Mouse (Mus musculus): ENCODE data around the gene Crabp1. TPM values are rescaled to one million over a fixed set of nuclear protein-coding genes. Genes with fewer than 3 reads are reported as not detected.

Gene Crabp1
- polyA plus RNA-seq, 1 experiment, result not detected

DNA sequence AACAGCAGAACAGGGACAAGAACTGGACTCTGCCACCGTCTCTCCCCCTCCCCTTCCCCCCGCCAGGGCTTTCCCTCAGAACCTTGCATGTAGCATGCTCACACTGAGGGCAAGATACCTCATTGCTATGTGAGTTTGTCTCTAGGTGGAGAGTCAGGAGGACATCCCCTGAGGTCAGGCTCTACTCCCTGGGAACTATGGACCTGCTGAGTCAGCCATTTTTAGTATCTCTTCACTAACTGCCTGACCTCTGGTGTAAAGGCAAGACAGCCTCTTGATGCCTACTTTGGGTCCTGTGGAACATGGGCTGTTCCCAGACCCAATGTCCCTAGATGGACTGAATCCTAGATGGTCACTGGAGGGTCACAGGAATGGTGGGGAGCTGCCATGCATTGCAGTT lies 12.9 kb upstream of the Crabp1 start:
- Histone ChIP-seq H3K27ac (replicated peaks; ENCODE audit: low read depth, low read length) (no peak overlapping the region), H3K4me3 (ENCODE audit: insufficient read depth, low read depth, low read length) (no peak overlapping the region), H3K4me1 (ENCODE audit: control insufficient read depth, insufficient read depth, insufficient read length, low read length) (no peaks in the 10 kb centered on the region)

DNA sequence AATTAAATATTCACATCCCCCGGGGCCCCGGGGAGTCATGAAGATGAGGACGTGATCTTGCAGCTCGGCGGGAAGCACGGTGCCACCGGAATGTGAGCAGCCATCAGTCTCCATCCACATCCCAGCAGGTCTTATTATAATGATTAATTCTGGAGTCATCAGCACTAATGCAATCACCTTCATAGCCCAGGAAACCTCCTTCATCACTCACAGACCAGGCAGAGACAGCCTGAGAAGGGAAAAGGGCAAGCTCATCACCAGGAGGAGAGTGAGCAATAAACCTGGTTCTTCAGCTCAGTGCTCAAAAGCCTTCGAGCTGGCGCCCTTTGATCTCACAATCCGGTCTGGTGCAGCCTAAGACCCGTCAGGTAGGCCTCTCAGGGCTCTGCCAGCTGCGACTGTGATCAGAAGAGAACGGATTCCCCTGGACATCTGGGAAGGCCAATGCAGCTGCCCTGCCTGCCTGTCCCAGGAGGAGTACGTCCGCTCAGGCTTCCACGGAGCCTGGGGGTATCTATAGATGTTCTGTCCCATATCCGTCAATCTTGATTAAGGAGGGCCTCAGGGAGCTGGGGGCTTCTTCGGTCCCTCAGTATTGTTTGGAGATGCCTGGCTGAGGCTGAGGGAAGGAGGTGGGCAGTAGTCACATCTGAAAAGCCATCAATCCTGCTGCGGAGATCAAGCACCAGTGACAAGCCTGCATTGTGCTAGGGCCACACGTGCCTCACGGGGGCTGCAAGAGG lies 12.2 kb upstream of the Crabp1 start:
- H3K27ac ChIP-seq (replicated peaks; ENCODE audit: low read depth, low read length), result no peak overlapping the region
- no peak overlapping the region for H3K4me3 ChIP-seq (ENCODE audit: insufficient read depth, low read depth, low read length)
- no peaks in the 10 kb centered on the region for H3K4me1 ChIP-seq (ENCODE audit: control insufficient read depth, insufficient read depth, insufficient read length, low read length)

DNA sequence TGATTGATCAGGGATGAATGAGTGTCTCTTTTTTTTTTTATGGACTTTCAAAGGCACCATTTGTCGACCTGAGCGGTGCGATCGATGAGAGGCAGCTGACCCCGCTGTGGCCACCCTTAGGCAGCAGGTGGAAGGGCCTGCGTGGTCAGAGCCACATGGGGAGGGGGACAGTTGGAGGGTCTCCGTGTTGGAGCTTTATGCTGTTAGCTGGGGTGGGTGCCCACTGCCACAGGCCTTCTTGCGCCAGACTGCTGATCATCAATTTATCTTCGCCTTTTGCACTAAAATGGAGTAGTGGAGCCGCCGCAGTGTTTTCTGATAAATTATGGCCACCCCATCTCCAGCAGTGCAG lies 11.6 kb upstream of the Crabp1 start:
- Histone ChIP-seq H3K4me3 (ENCODE audit: insufficient read depth, low read depth, low read length) (no peak overlapping the region), H3K4me1 (ENCODE audit: control insufficient read depth, insufficient read depth, insufficient read length, low read length) (no peaks in the 10 kb centered on the region), H3K27ac (replicated peaks; ENCODE audit: low read depth, low read length) (no peak overlapping the region)

DNA sequence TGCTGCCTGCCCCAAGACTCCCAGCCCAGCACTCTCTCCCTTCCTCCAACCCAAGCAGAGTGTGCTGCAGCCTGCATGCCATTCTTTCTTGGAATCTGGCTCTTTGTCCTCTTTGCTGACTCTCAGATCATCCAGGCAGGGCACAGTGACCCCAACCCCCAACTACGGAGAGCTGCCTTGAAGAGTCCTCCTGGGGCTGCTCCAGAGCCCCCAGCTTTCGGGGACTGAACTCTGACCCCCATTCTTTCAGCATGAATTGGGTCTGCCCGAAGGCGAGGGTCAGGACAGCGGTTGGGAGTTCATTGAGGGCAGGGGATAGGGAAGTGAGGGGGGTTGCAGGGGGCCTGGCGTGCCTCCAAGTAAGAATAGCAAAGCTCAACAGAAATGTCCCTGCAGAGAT lies 5.0 kb upstream of the Crabp1 start:
- H3K4me1 ChIP-seq (ENCODE audit: control insufficient read depth, insufficient read depth, insufficient read length, low read length), result no peaks in the 10 kb centered on the region
- H3K4me3 ChIP-seq (ENCODE audit: insufficient read depth, low read depth, low read length), result no peak overlapping the region
- no peak overlapping the region for H3K27ac ChIP-seq (replicated peaks; ENCODE audit: low read depth, low read length)

DNA sequence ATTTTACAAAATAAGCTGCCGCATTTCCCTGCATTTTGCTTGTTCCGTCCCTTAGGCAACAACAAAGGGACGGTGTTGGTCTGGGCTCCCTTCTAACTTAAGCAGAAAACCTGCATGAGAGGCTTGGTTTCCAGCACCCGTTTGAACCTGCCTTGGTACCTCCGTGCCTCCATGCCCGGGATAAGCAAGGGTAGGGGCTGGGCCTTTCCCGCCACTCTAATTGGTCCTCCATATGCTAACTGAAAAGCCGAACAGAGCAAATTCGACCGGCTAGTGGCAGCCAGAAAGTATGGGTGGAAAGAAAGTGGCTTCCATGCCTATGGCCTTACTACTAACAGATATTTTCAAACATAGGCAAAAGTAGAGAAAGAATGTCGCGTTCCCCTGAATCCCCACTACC lies 457 bp upstream of the Crabp1 start:
- no peaks in the 10 kb centered on the region for H3K4me1 ChIP-seq (ENCODE audit: control insufficient read depth, insufficient read depth, insufficient read length, low read length)
- no peak overlapping the region for H3K4me3 ChIP-seq (ENCODE audit: insufficient read depth, low read depth, low read length)
- H3K27ac ChIP-seq (replicated peaks; ENCODE audit: low read depth, low read length), result no peak overlapping the region

DNA sequence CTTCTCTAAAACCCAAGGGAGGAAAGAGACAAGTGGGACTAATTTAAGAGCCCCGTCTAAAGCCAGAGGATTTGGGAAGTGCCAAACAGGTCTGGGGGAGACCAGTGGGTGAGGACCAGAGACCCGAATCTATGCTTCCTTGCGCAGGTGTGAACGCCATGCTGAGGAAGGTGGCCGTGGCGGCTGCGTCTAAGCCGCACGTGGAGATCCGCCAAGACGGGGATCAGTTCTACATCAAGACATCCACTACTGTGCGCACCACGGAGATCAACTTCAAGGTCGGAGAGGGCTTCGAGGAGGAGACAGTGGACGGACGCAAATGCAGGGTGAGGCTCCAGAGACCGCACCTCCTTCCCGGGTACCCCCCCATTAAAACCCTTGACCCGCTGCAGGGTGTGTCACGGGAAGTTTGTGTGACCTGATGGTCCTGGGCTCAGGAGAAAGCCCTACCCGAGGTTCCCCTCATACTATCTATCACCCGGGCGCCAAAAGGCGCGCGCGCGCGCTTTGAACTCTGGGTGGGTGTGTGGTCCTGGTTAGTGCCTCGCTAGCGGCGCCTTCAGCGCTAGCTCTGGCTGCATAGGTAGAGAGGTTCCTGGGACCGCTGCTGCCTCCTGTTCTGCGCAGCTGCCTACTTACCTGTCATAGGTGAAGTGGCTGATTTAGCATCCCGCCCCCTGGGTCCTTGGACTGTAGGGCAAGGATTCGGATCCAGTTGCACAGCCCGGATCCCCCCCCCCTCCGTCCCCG lies 963 bp downstream of the Crabp1 start:
- Histone ChIP-seq H3K4me3 (ENCODE audit: insufficient read depth, low read depth, low read length) (no peak overlapping the region), H3K27ac (replicated peaks; ENCODE audit: low read depth, low read length) (no peak overlapping the region), H3K4me1 (ENCODE audit: control insufficient read depth, insufficient read depth, insufficient read length, low read length) (no peaks in the 10 kb centered on the region)

DNA sequence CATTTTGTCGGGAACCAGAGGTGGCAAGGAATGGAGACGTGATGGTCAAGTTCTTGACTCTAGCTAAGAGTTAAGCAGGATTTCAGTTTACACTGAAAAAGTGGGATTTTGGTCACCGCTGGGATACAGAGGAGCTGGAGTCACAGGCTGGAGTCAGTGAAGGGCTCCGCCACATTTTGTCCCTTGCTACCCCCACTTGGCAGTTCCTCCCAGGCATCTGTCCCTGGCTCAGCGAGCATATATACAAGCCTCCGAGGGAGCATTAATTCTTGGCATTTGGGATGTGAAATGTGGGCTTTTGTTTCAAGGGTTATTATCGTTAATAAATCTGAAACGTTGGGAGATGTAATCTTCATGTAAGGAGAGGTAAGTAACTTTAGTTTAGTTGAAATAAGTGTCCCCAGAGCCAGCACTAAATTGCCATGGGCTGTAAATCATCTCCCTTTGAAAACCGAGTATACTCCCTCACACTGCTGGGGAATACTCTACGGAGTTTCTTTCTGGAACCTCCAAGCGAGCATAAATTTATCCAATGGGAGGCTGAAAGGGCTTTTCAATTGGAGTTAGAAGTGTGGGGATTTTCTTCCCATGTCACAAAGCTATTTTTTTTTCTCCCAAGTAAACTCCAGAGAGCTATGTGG lies 5.7 kb downstream of the Crabp1 start:
- H3K4me1 ChIP-seq (ENCODE audit: control insufficient read depth, insufficient read depth, insufficient read length, low read length), result no peaks in the 10 kb centered on the region
- H3K27ac ChIP-seq (replicated peaks; ENCODE audit: low read depth, low read length), result no peak overlapping the region
- no peak overlapping the region for H3K4me3 ChIP-seq (ENCODE audit: insufficient read depth, low read depth, low read length)

DNA sequence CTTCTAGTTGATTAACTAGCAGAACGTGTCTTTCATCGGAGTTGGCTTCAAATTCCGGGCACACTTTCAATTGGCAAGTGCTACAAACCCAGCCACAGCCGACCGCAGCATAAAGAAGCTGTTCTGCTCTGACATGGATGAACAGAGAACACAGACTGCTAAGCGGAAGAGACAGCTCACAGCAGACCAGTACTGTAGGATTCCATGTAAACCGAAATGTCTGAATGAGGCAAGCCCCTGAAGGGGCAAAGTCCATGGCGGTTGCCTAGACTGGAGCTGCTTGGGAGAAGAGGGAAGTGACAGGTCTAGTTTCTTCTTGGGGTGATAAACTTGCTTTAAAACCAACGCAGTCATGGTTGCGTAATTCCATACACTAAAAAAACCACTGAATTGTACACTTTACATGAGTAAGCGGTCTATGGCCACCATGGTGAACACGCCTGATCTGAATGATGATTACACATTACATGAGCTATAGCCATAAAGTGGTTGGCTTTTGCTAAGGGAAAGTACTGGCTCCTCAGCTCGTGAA lies 12.0 kb downstream of the Crabp1 start:
- H3K27ac ChIP-seq (replicated peaks; ENCODE audit: low read depth, low read length), result no peak overlapping the region

DNA sequence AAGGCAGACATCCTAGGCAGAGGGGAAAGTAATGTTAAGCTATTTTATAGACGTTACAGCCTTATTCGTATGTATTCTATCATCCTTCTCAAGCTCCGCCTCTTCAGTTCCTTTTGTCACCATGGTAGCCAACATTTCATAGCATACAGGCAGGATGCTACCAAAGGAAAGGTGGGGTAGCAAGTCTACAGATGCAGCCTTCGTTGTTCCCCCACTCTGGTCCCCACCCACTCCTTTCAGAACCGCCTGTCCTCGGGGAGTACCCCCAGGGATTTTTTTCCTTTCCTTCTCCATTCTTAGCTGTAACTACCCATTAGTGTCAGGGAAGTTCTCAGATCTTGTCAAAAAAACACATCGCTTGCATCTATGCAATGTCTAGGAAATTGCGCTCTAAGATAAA lies 14.7 kb downstream of the Crabp1 start:
- no peaks in the 10 kb centered on the region for H3K4me1 ChIP-seq (ENCODE audit: control insufficient read depth, insufficient read depth, insufficient read length, low read length)
- no peak overlapping the region for H3K27ac ChIP-seq (replicated peaks; ENCODE audit: low read depth, low read length)
- no peak overlapping the region for H3K4me3 ChIP-seq (ENCODE audit: insufficient read depth, low read depth, low read length)

More for the DNA sequence above, 12.0 kb downstream of the Crabp1 start:
- Histone ChIP-seq H3K4me1 (ENCODE audit: control insufficient read depth, insufficient read depth, insufficient read length, low read length) (no peaks in the 10 kb centered on the region), H3K4me3 (ENCODE audit: insufficient read depth, low read depth, low read length) (no peak overlapping the region)

DNA sequence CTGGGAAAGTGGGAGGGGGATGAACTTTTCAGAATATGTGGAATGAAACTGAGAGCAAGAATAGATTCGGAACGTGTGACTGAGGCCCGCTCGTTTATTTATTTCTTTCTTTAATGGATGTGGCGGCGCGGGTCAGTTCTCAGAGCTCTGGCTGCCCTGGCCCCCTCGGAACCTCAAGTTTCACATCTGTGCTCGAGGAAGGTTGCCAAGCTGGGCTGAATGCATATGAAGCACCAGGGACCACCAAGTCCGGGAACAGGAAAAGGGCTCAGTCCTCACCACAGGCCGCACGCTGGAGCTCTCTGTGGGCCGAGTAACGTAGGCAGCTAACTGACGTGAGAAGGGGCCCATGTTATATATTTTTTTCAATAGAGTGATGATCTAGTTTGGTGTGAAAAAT lies 18.0 kb downstream of the Crabp1 start:
- Histone ChIP-seq H3K4me1 (ENCODE audit: control insufficient read depth, insufficient read depth, insufficient read length, low read length) (no peaks in the 10 kb centered on the region), H3K27ac (replicated peaks; ENCODE audit: low read depth, low read length) (no peak overlapping the region), H3K4me3 (ENCODE audit: insufficient read depth, low read depth, low read length) (no peak overlapping the region)

DNA sequence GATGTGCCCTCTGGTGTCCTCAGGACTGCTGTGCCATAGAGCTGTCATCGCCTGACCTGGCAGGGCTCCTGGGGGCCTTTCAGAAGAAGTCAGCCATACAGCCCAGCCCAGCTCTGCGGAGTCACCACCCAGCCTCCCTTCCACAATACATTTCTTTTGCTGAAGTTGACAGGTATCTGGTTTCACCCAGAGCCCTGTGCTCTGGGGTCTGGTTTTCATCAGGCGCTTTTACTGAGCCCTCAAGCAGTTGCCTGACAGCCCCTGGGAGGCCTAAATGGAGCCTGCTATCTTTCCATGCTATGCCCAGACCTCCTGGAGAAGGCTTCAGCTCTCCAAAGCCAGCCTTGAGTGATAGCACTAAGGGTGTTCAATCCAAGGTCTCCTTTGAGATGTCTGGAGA lies 19.5 kb downstream of the Crabp1 start:
- Histone ChIP-seq H3K4me1 (ENCODE audit: control insufficient read depth, insufficient read depth, insufficient read length, low read length) (no peaks in the 10 kb centered on the region), H3K27ac (replicated peaks; ENCODE audit: low read depth, low read length) (no peak overlapping the region), H3K4me3 (ENCODE audit: insufficient read depth, low read depth, low read length) (no peak overlapping the region)

DNA sequence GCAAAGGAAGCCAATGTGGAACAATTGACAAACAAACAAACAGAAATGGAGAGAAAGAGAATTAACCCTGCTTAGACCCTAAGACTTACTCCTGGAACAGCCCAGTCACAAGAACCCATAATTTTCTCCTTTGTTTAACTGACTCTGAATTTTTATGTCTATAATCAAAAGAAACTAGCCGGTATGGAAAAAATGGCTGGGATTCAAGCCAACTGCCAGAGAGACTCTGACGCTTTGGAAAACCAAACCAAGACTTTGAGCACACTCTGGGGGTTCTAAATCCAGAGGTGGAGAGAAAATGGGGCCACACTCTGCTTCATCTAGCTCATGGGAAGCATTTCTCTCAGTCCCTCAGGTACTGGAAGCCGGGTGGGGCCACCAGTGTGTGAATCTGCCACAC lies 20.7 kb downstream of the Crabp1 start:
- Histone ChIP-seq H3K27ac (replicated peaks; ENCODE audit: low read depth, low read length) (no peak overlapping the region), H3K4me1 (ENCODE audit: control insufficient read depth, insufficient read depth, insufficient read length, low read length) (no peaks in the 10 kb centered on the region), H3K4me3 (ENCODE audit: insufficient read depth, low read depth, low read length) (no peak overlapping the region)

DNA sequence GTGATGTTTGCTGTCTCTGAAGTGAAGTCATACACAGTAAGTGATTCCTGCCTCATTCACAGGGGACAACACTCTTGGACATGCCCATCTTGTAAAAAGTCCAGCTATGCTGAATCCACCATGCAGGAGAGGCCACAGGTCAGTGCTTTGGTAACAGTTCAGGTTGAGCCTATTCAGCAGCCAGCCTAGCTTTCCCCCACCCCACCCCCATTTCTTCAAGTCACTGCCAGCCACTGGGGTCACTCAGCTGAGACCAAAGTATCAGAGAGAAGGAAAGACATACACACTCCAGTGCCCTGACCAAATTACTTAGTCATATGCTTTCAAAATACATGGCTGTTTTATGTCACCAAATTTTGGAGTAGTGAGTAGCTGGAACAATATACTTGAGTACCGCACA lies 21.5 kb downstream of the Crabp1 start:
- Histone ChIP-seq H3K4me1 (ENCODE audit: control insufficient read depth, insufficient read depth, insufficient read length, low read length) (no peaks in the 10 kb centered on the region), H3K4me3 (ENCODE audit: insufficient read depth, low read depth, low read length) (no peak overlapping the region), H3K27ac (replicated peaks; ENCODE audit: low read depth, low read length) (no peak overlapping the region)

DNA sequence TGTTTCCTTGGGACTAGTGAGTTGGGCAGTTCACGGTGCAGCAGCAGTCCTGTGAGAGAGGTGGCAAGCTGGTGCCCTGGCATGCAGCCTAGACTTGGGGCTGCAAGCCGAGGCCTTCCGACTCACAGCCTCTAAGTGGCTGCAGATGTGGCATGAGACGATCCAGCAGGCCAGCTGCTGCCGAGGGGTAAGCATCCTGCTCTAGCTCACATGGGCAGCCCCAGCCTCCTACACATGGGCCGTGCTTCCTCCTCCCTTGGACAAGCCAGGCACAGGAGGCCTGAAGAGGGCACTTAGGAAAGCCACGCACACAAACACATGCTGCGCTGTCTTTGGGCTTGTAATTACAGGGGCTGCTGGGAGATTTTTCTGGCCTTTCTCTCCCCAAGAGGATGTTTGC lies 23.2 kb downstream of the Crabp1 start:
- Histone ChIP-seq H3K4me3 (ENCODE audit: insufficient read depth, low read depth, low read length) (no peak overlapping the region), H3K27ac (replicated peaks; ENCODE audit: low read depth, low read length) (no peak overlapping the region), H3K4me1 (ENCODE audit: control insufficient read depth, insufficient read depth, insufficient read length, low read length) (no peaks in the 10 kb centered on the region)

DNA sequence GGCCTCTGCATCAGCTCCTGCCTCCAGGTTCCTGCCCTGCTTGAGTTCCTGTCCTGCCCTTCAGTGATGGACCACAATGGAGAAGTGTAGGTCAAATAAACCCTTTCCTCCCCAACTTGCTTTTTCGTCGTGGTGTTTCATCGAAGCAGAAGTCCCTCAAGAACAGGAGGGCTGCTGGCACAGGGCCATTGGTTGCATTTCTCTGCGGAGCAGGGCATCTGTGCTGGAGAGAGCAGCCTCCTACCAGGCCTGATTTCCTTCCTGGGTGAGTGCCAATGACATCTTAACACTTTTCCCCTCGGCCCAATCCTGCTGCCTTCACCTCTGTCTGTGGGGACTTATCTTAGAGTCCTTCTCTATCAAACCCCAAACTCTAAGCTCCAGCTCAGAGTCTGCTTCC lies 25.7 kb downstream of the Crabp1 start:
- Histone ChIP-seq H3K4me3 (ENCODE audit: insufficient read depth, low read depth, low read length) (no peak overlapping the region), H3K4me1 (ENCODE audit: control insufficient read depth, insufficient read depth, insufficient read length, low read length) (no peaks in the 10 kb centered on the region), H3K27ac (replicated peaks; ENCODE audit: low read depth, low read length) (no peak overlapping the region)
